Mouse (Mus musculus): ENCODE results near the gene Sp6. TPM values are rescaled to one million over a fixed set of nuclear protein-coding genes. Genes with fewer than 3 reads are reported as not detected.

Gene Sp6
- polyA plus RNA-seq, 1 experiment from 2014 or later: 0.07 TPM

GRCm38 (mm10) chr11:97045861-97046260, 32.7 kb downstream of the Sp6 start:
- 82% methylated on average over 7 of the region's 7 CpGs for WGBS (ENCODE audit: insufficient replicate concordance)
- Histone ChIP-seq H3K36me3 (replicated peaks; ENCODE audit: insufficient read depth, low read length) (peaks cover 20% of the 10 kb centered on the region), H3K27ac (ENCODE audit: low read depth) (no peak overlapping the region), H3K9me3 (ENCODE audit: low read length) (no peaks in the 10 kb centered on the region), H3K4me1 (ENCODE audit: insufficient read depth) (peaks cover 14% of the 10 kb centered on the region), H3K9ac (replicated peaks) (no peak overlapping the region), H3K4me3 (ENCODE audit: low read depth, low read length) (no peak overlapping the region), H3K27me3 (ENCODE audit: insufficient read depth, low read length) (no peaks in the 10 kb centered on the region), H3K4me2 (ENCODE audit: low read depth, low read length) (no peak overlapping the region)
- DNase-seq: no peak
- no peak for ATAC-seq
- peak; percentile 39 for TF ChIP-seq CTCF (IDR thresholded peaks at IDR 0.05; ENCODE audit: low read depth)
- no peak for TF ChIP-seq EP300 (IDR thresholded peaks at IDR 0.05; ENCODE audit: low read depth)

- no peak for TF ChIP-seq EP300 (IDR thresholded peaks at IDR 0.05; ENCODE audit: low read depth)
- TF ChIP-seq CTCF (IDR thresholded peaks at IDR 0.05; ENCODE audit: low read depth): no peak
- no peaks in the 10 kb centered on the region for H3K9me3 ChIP-seq (ENCODE audit: low read length)
- no peak for DNase-seq
- H3K9ac ChIP-seq (replicated peaks): no peak overlapping the region
- peaks cover 22% of the 10 kb centered on the region for H3K4me1 ChIP-seq (ENCODE audit: insufficient read depth)
- H3K27me3 ChIP-seq (ENCODE audit: insufficient read depth, low read length): no peaks in the 10 kb centered on the region
- no peak overlapping the region for H3K4me2 ChIP-seq (ENCODE audit: low read depth, low read length)
- H3K36me3 ChIP-seq (replicated peaks; ENCODE audit: insufficient read depth, low read length): peaks cover 20% of the 10 kb centered on the region
- H3K27ac ChIP-seq (ENCODE audit: low read depth): no peak overlapping the region
- 76% methylated on average over 8 of the region's 8 CpGs for WGBS (ENCODE audit: insufficient replicate concordance)
- no peak for ATAC-seq
- H3K4me3 ChIP-seq (ENCODE audit: low read depth, low read length): no peak overlapping the region
Observed at GRCm38 (mm10) chr11:97048090-97048650, 35.0 kb downstream of the Sp6 start.

GRCm38 (mm10) chr11:97049492-97050085, 36.4 kb downstream of the Sp6 start:
- no peaks in the 10 kb centered on the region for H3K27me3 ChIP-seq (ENCODE audit: insufficient read depth, low read length)
- H3K9ac ChIP-seq (replicated peaks): no peak overlapping the region
- no peak for TF ChIP-seq CTCF (IDR thresholded peaks at IDR 0.05; ENCODE audit: low read depth)
- TF ChIP-seq EP300 (IDR thresholded peaks at IDR 0.05; ENCODE audit: low read depth): no peak
- peaks cover 22% of the 10 kb centered on the region for H3K4me1 ChIP-seq (ENCODE audit: insufficient read depth)
- no peak for DNase-seq
- H3K9me3 ChIP-seq (ENCODE audit: low read length): no peaks in the 10 kb centered on the region
- no peak for ATAC-seq
- H3K4me2 ChIP-seq (ENCODE audit: low read depth, low read length): no peak overlapping the region
- WGBS (ENCODE audit: insufficient replicate concordance): 85% methylated on average over 6 of the region's 6 CpGs
- peaks cover 28% of the 10 kb centered on the region for H3K36me3 ChIP-seq (replicated peaks; ENCODE audit: insufficient read depth, low read length)
- H3K4me3 ChIP-seq (ENCODE audit: low read depth, low read length): no peak overlapping the region
- no peak overlapping the region for H3K27ac ChIP-seq (ENCODE audit: low read depth)

- 4% methylated on average over 18 of the region's 18 CpGs for WGBS (ENCODE audit: insufficient replicate concordance)
- H3K4me2 ChIP-seq (ENCODE audit: low read depth, low read length): peak within 1 kb of the TSS; percentile 73
- no peaks in the 10 kb centered on the region for H3K9me3 ChIP-seq (ENCODE audit: low read length)
- H3K36me3 ChIP-seq (replicated peaks; ENCODE audit: insufficient read depth, low read length): peaks cover 34% of the 10 kb centered on the region
- peak within 1 kb of the TSS; percentile 67 for H3K4me3 ChIP-seq (ENCODE audit: low read depth, low read length)
- TF ChIP-seq EP300 (IDR thresholded peaks at IDR 0.05; ENCODE audit: low read depth): no peak
- TF ChIP-seq CTCF (IDR thresholded peaks at IDR 0.05; ENCODE audit: low read depth): peak; percentile 40; the same call in 1 of the 2 replicates
- peaks cover 22% of the 10 kb centered on the region for H3K4me1 ChIP-seq (ENCODE audit: insufficient read depth)
- peak within 1 kb of the TSS; percentile 65 for H3K9ac ChIP-seq (replicated peaks)
- 0 out of 2 replicates have a peak within 1 kb of the TSS, but pooled peaks have one; percentile 48 for H3K27ac ChIP-seq (ENCODE audit: low read depth)
- DNase-seq (peak; percentile 67), ATAC-seq (peak; percentile 41)
- no peaks in the 10 kb centered on the region for H3K27me3 ChIP-seq (ENCODE audit: insufficient read depth, low read length)
Observed at GRCm38 (mm10) chr11:97050216-97050943, 37.2 kb downstream of the Sp6 start, which contains the start of gene Osbpl7. Osbpl7 (plus strand) TSS chr11:97050628.

- H3K27ac ChIP-seq (ENCODE audit: low read depth): 0 out of 2 replicates have a peak overlapping the region, but pooled peaks have one; percentile 48
- H3K4me1 ChIP-seq (ENCODE audit: insufficient read depth): peaks cover 22% of the 10 kb centered on the region
- peak overlapping the region; percentile 67 for H3K4me3 ChIP-seq (ENCODE audit: low read depth, low read length)
- TF ChIP-seq CTCF (IDR thresholded peaks at IDR 0.05; ENCODE audit: low read depth) (no peak), EP300 (IDR thresholded peaks at IDR 0.05; ENCODE audit: low read depth) (no peak)
- 9% methylated on average over 13 of the region's 13 CpGs for WGBS (ENCODE audit: insufficient replicate concordance)
- peak; percentile 57 for DNase-seq
- peaks cover 37% of the 10 kb centered on the region for H3K36me3 ChIP-seq (replicated peaks; ENCODE audit: insufficient read depth, low read length)
- peak overlapping the region; percentile 65 for H3K9ac ChIP-seq (replicated peaks)
- no peaks in the 10 kb centered on the region for H3K9me3 ChIP-seq (ENCODE audit: low read length)
- H3K27me3 ChIP-seq (ENCODE audit: insufficient read depth, low read length): no peaks in the 10 kb centered on the region
- peak; percentile 57 for ATAC-seq
- H3K4me2 ChIP-seq (ENCODE audit: low read depth, low read length): peak overlapping the region; percentile 73
Observed at GRCm38 (mm10) chr11:97050944-97051586, 37.9 kb downstream of the Sp6 start.

- Histone ChIP-seq H3K9ac (replicated peaks) (no peak overlapping the region), H3K9me3 (ENCODE audit: low read length) (no peaks in the 10 kb centered on the region), H3K4me3 (ENCODE audit: low read depth, low read length) (peak overlapping the region; percentile 67; the same call in 1 of the 2 replicates), H3K27ac (ENCODE audit: low read depth) (no peak overlapping the region), H3K4me1 (ENCODE audit: insufficient read depth) (peaks cover 22% of the 10 kb centered on the region), H3K27me3 (ENCODE audit: insufficient read depth, low read length) (no peaks in the 10 kb centered on the region), H3K36me3 (replicated peaks; ENCODE audit: insufficient read depth, low read length) (peaks cover 37% of the 10 kb centered on the region), H3K4me2 (ENCODE audit: low read depth, low read length) (peak overlapping the region; percentile 73)
- peak; percentile 66 for DNase-seq
- peak; percentile 54 for ATAC-seq
- no peak for TF ChIP-seq EP300 (IDR thresholded peaks at IDR 0.05; ENCODE audit: low read depth)
- no peak for TF ChIP-seq CTCF (IDR thresholded peaks at IDR 0.05; ENCODE audit: low read depth)
- WGBS (ENCODE audit: insufficient replicate concordance): 20% methylated on average over 10 of the region's 11 CpGs
Observed at GRCm38 (mm10) chr11:97052219-97052646, 39.0 kb downstream of the Sp6 start.
